Mouse (Mus musculus): ENCODE data around the gene Kif1b.
A peak's percentile ranks its signal among the peaks of the same experiment; 100 is the strongest.

Gene Kif1b

DNA sequence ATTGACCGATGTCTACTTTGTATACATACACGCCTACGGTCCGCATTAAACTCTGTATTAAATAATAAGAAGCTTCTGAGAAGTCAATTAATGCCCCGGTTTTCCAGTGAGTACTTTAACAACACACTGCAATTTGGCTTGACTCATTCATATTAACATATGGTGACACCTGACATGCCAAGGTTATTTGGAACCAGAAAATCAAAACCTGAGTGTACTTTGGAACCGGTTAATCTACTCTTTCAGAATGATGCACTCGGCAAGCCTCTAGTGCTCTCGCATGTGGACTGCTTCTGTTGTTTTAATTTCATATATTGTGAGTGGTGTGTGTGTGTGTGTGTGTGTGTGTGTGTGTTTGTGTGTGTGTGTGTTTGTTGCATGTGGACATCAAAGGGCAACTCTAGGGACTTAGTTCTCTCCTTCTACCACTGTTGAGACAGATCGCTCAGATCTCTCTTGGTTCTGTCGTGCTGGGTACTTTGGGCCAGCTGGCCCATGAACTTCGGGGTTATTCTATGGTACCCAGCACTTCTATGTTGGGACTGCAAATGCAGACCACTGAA, 6.9 kb upstream of the Kif1b start:
- no peak for DNase-seq

DNA sequence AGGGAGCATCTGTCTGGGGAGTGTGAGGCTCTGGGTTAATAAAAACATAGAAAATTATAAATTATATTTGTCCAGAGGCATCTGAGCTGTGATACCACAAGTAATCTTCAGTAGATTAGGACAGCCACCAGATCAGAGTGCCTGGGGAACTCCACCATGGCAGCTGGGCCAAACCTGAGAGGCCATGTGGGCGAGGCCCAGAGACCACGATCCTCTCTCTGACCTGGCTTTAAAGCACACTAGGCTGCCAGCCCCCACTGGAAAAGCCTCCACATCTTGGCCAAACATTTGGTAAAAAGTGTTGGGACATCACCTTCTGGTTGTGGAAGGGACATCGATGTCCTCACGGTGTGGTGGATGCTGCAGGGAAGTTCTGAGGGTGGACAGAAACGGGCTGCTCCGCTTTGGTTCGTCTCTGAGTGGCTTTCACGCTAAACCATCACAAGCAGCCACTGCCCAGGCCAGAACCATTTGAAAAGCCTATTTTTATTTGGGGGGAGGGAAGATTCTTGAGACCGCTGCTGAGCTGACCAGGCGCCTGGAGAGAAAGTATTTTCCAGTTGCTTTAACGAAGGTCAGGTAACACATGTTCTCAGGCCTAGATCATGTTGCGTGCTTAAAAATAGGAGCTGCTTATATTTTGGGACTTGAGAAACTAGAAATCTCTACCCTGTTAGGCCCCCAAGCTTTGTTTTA, 6.2 kb upstream of the Kif1b start:
- DNase-seq: no peak

DNA sequence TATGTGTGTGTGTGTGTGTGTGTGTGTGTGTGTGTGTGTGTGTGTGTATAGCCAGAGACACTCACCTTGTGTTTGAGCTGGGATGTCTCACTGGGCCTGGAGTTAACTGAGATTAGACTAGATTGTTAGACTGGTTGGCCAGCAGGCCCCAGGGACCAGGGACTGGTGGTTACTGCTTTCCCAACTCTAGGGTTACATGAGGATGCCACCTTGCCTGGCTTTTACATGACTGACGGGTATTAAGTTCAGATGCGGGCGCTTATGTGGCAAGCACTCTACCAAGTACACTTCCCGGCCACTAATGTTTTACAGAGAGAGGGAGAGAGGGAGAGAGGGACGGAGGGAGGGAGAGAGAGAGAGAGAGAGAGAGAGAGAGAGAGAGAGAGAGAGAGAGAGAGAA, 4.5 kb upstream of the Kif1b start:
- DNase-seq: no peak

GRCm38 (mm10) chr4:149308491-149308820, 963 bp upstream of the Kif1b start:
- no peak for DNase-seq

- peak; percentile 68 to 77 for DNase-seq
Observed at GRCm38 (mm10) chr4:149306712-149307595, 539 bp downstream of the Kif1b start.

DNA sequence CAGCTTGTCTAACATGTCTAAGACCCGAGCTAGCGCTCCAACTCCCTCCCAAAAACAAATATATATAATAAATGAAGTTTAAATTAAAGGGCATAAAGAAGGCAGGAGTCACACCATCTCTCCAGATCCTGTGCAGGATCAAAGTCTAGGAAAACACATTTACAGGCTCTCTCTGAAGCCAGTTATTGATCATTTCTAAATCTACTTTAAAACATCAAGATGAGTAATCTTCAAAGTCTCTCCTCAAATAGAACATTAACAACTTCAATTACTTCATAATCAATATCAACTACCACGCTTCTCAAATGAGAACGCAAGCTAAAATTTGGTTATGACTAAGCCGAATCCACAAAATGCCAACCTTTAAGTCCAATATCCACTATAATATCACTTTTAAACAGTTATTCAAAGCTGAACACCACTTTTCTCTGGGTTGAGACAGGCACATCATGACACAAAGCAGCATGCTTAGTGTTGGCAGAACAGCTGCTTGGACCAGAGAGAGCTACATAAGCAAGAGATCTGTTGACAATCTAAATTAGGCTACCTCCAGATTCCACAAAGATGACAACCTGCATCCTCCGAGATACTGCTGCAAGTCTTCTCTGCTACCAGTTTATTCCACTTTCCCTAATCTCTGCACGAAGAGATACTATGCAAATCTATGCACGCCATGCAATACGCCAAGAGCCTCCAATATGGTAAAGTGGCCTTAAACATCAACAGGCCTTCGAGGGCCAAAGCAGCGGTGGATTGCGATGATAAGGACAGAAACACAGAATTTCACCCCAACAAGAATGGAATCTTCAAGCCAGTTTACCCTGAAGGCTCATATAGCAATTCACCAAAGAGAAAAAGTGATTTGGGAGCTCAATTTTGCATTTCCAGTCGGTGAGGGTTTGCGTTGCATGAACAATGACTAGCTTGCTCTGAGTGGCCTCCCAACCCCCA, 1.5 kb downstream of the Kif1b start:
- DNase-seq: no peak

- no peak for DNase-seq
Observed at GRCm38 (mm10) chr4:149304466-149304865, 3.0 kb downstream of the Kif1b start.

- DNase-seq: no peak
Observed at GRCm38 (mm10) chr4:149303502-149303901, 4.0 kb downstream of the Kif1b start.

DNA sequence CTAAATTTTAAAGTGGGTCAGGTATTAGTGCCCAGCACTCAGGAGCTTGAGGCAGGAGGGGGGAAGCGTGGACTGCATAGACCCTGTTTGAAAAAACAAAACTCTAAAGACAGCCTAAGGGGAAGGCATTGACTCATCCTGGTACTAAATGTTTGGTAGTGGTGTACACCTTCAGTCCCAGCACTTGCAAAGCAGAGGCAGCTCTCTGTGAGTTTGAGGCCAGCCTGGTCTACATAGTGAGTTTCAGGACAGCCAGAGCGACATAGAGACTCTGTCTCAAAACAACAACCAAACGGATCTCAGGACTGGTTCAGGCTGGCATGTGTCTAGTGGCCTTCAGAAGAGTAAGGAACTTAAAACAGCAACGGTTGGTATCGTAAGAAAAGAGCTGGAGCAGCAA, 4.7 kb downstream of the Kif1b start:
- DNase-seq: no peak

GRCm38 (mm10) chr4:149302136-149302535, 5.4 kb downstream of the Kif1b start:
- DNase-seq: no peak

- no peak for DNase-seq
Observed at GRCm38 (mm10) chr4:149296501-149296900, 11.0 kb downstream of the Kif1b start.

- no peak for DNase-seq
Observed at GRCm38 (mm10) chr4:149292984-149293383, 14.5 kb downstream of the Kif1b start.

GRCm38 (mm10) chr4:149291061-149291460, 16.4 kb downstream of the Kif1b start:
- DNase-seq: no peak

GRCm38 (mm10) chr4:149290157-149290750, 17.2 kb downstream of the Kif1b start:
- no peak for DNase-seq

- DNase-seq: no peak
Observed at GRCm38 (mm10) chr4:149286287-149287137, 21.0 kb downstream of the Kif1b start.

- DNase-seq: no peak
Observed at GRCm38 (mm10) chr4:149285691-149286090, 21.8 kb downstream of the Kif1b start.

DNA sequence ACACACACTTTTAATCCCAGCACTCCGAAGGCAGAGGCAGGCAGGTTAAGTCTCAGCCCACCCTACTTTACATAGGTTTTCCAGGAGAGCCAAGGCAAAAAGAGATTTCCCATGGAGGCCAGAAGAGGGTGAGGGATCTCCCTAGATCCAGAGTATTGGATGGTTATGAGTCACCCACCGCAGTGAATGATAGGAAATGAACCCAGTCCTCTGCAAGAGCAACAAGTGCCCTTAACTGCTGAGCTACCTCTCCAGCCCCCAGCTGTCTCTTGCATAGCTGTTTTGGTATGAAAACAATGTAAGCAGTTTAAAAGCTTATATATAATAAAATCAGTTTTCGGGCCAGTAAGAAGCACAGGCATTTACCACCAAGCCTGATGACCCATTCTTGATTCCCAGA, 24.5 kb downstream of the Kif1b start:
- no peak for DNase-seq

DNA sequence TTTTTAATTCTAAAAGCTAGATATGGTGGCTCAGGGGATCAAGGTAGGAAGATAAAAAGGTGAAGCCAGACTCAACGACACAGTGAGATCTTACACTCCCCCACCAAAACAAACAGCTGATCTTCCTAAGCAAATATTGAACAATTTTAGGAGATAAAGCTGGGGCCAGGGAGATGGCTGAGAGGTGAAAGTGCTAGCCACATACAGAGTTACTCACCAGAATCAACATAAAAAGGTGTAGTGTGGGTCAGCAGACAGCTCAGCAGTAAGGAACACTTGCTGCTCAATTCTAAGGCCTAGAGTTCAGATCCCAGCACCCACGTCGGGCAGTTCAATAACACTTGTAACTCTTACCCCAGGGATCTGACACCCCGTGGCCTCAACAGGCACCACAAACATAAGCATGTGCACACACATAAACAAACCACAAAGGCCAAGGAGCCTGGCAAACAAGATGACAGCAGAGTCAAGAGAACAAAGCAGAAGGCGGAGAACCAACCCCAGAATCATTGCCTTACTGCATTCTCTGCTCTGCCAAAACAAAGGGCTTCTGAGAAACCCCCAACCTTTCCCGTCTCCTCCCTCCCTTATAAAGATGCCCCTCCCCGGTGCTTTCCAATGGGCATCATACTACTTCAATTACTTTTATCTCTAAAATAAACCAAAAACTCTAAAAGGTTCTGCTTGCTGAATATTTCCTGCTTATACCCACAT, 25.3 kb downstream of the Kif1b start:
- DNase-seq: no peak

DNA sequence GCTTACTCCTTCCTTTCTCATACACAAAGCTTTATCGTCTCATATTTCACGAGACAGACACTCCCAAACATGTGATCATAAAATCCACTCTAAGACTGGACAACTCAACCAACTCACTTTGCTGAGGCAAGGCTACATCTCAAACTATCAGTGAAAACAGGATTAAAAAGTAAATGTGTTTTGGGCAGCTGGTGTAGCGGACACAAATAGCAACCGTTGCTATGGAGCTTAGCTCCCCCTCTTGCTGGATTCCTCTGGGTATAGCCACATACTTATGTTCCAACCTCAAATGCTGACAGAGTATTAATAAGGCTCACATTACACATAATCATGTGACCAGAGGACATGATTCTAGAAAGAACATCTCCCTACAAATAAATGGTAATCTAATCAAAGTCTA, 29.9 kb downstream of the Kif1b start:
- DNase-seq: no peak

DNA sequence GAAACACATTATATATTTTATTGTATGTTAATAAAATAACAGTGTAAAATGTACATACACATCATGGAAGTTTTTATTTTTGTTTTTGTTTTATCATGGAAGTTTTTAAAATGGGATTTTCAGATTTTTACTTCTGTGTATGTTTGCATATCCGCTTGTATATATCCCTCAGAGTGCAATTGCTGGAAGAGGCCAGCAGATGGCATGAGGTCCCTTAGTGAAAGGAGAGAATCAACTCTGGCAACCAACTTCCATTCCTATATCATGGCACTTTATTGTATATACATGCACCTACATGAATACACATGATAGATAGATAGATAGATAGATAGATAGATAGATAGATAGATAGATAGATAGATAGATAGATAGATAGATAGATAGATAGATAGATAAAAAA, 34.4 kb downstream of the Kif1b start:
- no peak for DNase-seq

- DNase-seq: no peak
Observed at GRCm38 (mm10) chr4:149270541-149270940, 37.0 kb downstream of the Kif1b start.
